Mouse (Mus musculus) limb, embryonic 11.5 days (tissue): ENCODE data around the gene Eefsec. TPM values are rescaled to one million over a fixed set of nuclear protein-coding genes. Genes with fewer than 3 reads are reported as not detected.

Source experiments
- ATAC-seq: fragments of 200-750 bp; cut with Nextera tagmentation; 2 replicates; pipeline ENCODE4 v1.8.0; 2017; ENCODE audit warnings: low read depth; ENCODE audit not compliant: insufficient number of reproducible peaks, low FRiP score, low TSS enrichment
- DNase-seq: peaks from one replicate; pipeline ENCODE4 v3.0.0-alpha.2; 2015; ENCODE audit warnings: low spot score
- H3K27ac ChIP-seq: fragments of 300-500 bp; sonication (generic); replicated peaks from 2 replicates; pipeline ENCODE4 v1.5.1; 2014; ENCODE audit warnings: low read depth, mild to moderate bottlenecking, low read length
- H3K27me3 ChIP-seq: fragments of 300-500 bp; sonication (generic); 2 replicates; pipeline ENCODE4 v1.6.1; 2014; ENCODE audit warnings: mild to moderate bottlenecking, low read length, mixed read lengths; ENCODE audit not compliant: control insufficient read depth, insufficient read depth
- H3K36me3 ChIP-seq: fragments of 300-500 bp; sonication (generic); 2 replicates; pipeline ENCODE4 v1.6.1; 2014; ENCODE audit warnings: mild to moderate bottlenecking, low read length, moderate library complexity, mixed read lengths; ENCODE audit not compliant: control insufficient read depth, insufficient read depth
- H3K4me1 ChIP-seq: fragments of 300-500 bp; sonication (generic); 2 replicates; pipeline ENCODE4 v1.6.1; 2014; ENCODE audit warnings: low read length, mixed read lengths; ENCODE audit not compliant: control insufficient read depth, insufficient read depth
- H3K4me2 ChIP-seq: fragments of 300-500 bp; sonication (generic); 2 replicates; pipeline ENCODE4 v1.6.1; 2014; ENCODE audit warnings: low read depth, mild to moderate bottlenecking, moderate library complexity; ENCODE audit not compliant: severe bottlenecking
- H3K4me3 ChIP-seq: fragments of 300-500 bp; sonication (generic); 2 replicates; pipeline ENCODE4 v1.5.1; 2014; ENCODE audit warnings: low read depth, low read length
- H3K9ac ChIP-seq: fragments of 300-500 bp; sonication (generic); 2 replicates; pipeline ENCODE4 v1.6.1; 2014; ENCODE audit warnings: mild to moderate bottlenecking, low read length
- H3K9me3 ChIP-seq: fragments of 300-500 bp; sonication (generic); 2 replicates; pipeline ENCODE4 v1.6.1; 2016; ENCODE audit warnings: low read length; ENCODE audit not compliant: control insufficient read depth
- WGBS: fragments of 180-500 bp; shearing (Covaris S2); extraction: QIAGEN DNeasy Blood & Tissue Kit; methylation state at CpG from one replicate; pipeline ENCODE4 v1.1.7; 2014; 5-methylcytosine and 5-hydroxymethylcytosine counted together
- polyA plus RNA-seq: library from polyadenylated mRNA; unstranded; fragments of >200 nt; fragmentation: Nextera tagmentation; extraction: Ambion mirVana; gene quantifications from 2 replicates; pipeline ENCODE4 v1.2.1, GENCODE M21; 2014

The Eefsec gene
- polyA plus RNA-seq, 1 experiment from 2014 or later, result 48.5 TPM

- no peaks in the 10 kb centered on the region for H3K27me3 ChIP-seq
- H3K9ac ChIP-seq, result no peak overlapping the region
- 28% methylated on average over 2 of the region's 2 CpGs for WGBS
- no peak overlapping the region for H3K4me3 ChIP-seq
- DNase-seq, result no peak
- no peaks in the 10 kb centered on the region for H3K4me1 ChIP-seq
- ATAC-seq, result no peak
- H3K9me3 ChIP-seq, result no peaks in the 10 kb centered on the region
- H3K36me3 ChIP-seq, result no peaks in the 10 kb centered on the region
- no peak overlapping the region for H3K4me2 ChIP-seq
- no peak overlapping the region for H3K27ac ChIP-seq
Measured at GRCm38 (mm10) chr6:88315295-88315694, 131.0 kb downstream of the Eefsec start.

GRCm38 (mm10) chr6:88313937-88314336 lies 132.4 kb downstream of the Eefsec start:
- H3K4me3 ChIP-seq, result no peak overlapping the region
- no peaks in the 10 kb centered on the region for H3K36me3 ChIP-seq
- no peaks in the 10 kb centered on the region for H3K4me1 ChIP-seq
- 44% methylated on average over 9 of the region's 9 CpGs for whole genome bisulfite sequencing
- H3K4me2 ChIP-seq, result no peak overlapping the region
- DNase-seq (no peak), ATAC-seq (no peak)
- H3K9me3 ChIP-seq, result no peaks in the 10 kb centered on the region
- H3K27me3 ChIP-seq, result no peaks in the 10 kb centered on the region
- no peak overlapping the region for H3K9ac ChIP-seq
- H3K27ac ChIP-seq, result no peak overlapping the region

GRCm38 (mm10) chr6:88311593-88311992 lies 134.7 kb downstream of the Eefsec start:
- ATAC-seq, result no peak
- no peak for DNase-seq
- Histone ChIP-seq H3K27me3 (no peaks in the 10 kb centered on the region), H3K36me3 (no peaks in the 10 kb centered on the region), H3K27ac (no peak overlapping the region), H3K9ac (no peak overlapping the region), H3K4me3 (no peak overlapping the region), H3K4me2 (no peak overlapping the region), H3K9me3 (no peaks in the 10 kb centered on the region), H3K4me1 (no peaks in the 10 kb centered on the region)
- 92% methylated on average over 10 of the region's 10 CpGs for WGBS

- ATAC-seq, result no peak
- no peaks in the 10 kb centered on the region for H3K36me3 ChIP-seq
- H3K4me1 ChIP-seq, result no peaks in the 10 kb centered on the region
- DNase-seq, result no peak
- 86% methylated on average over 4 of the region's 4 CpGs for WGBS
- no peak overlapping the region for H3K9ac ChIP-seq
- no peaks in the 10 kb centered on the region for H3K27me3 ChIP-seq
- H3K4me2 ChIP-seq, result no peak overlapping the region
- H3K4me3 ChIP-seq, result no peak overlapping the region
- no peaks in the 10 kb centered on the region for H3K9me3 ChIP-seq
- H3K27ac ChIP-seq, result no peak overlapping the region
Measured at GRCm38 (mm10) chr6:88306100-88306746, 140.1 kb downstream of the Eefsec start.

- WGBS, result 77% methylated on average over 7 of the region's 7 CpGs
- H3K9me3 ChIP-seq, result no peaks in the 10 kb centered on the region; the same call in 1 of the 2 replicates
- H3K36me3 ChIP-seq, result no peaks in the 10 kb centered on the region
- H3K27ac ChIP-seq, result no peak overlapping the region
- no peak overlapping the region for H3K9ac ChIP-seq
- H3K4me2 ChIP-seq, result no peak overlapping the region
- H3K27me3 ChIP-seq, result no peaks in the 10 kb centered on the region
- H3K4me1 ChIP-seq, result no peaks in the 10 kb centered on the region
- H3K4me3 ChIP-seq, result no peak overlapping the region
- no peak for DNase-seq
- no peak for ATAC-seq
Measured at GRCm38 (mm10) chr6:88301234-88301633, 145.1 kb downstream of the Eefsec start.

GRCm38 (mm10) chr6:88299491-88299890 lies 146.8 kb downstream of the Eefsec start:
- no peak for DNase-seq
- WGBS, result 29% methylated on average over 2 of the region's 2 CpGs
- no peaks in the 10 kb centered on the region; the same call in 1 of the 2 replicates for H3K9me3 ChIP-seq
- no peak for ATAC-seq
- no peak overlapping the region for H3K4me3 ChIP-seq
- no peaks in the 10 kb centered on the region for H3K4me1 ChIP-seq
- no peaks in the 10 kb centered on the region for H3K27me3 ChIP-seq
- no peaks in the 10 kb centered on the region for H3K36me3 ChIP-seq
- no peak overlapping the region for H3K27ac ChIP-seq
- H3K9ac ChIP-seq, result no peak overlapping the region
- H3K4me2 ChIP-seq, result no peak overlapping the region

GRCm38 (mm10) chr6:88292274-88292909 lies 153.9 kb downstream of the Eefsec start:
- Histone ChIP-seq H3K4me1 (no peaks in the 10 kb centered on the region), H3K27me3 (no peaks in the 10 kb centered on the region), H3K4me3 (no peak overlapping the region), H3K9me3 (no peaks in the 10 kb centered on the region), H3K4me2 (no peak overlapping the region), H3K36me3 (no peaks in the 10 kb centered on the region), H3K9ac (no peak overlapping the region), H3K27ac (no peak overlapping the region)
- ATAC-seq, result no peak
- 60% methylated on average over 4 of the region's 4 CpGs for WGBS
- DNase-seq, result no peak

GRCm38 (mm10) chr6:88290129-88290766 lies 156.1 kb downstream of the Eefsec start:
- no peaks in the 10 kb centered on the region for H3K27me3 ChIP-seq
- H3K9ac ChIP-seq, result no peak overlapping the region
- WGBS, result 86% methylated on average over 6 of the region's 6 CpGs
- no peaks in the 10 kb centered on the region for H3K36me3 ChIP-seq
- H3K27ac ChIP-seq, result no peak overlapping the region
- no peak for DNase-seq
- no peak overlapping the region for H3K4me3 ChIP-seq
- H3K4me1 ChIP-seq, result no peaks in the 10 kb centered on the region
- H3K9me3 ChIP-seq, result no peaks in the 10 kb centered on the region
- H3K4me2 ChIP-seq, result no peak overlapping the region
- no peak for ATAC-seq
